Mouse (Mus musculus): ENCODE results near the gene Ebi3. TPM values are rescaled to one million over a fixed set of nuclear protein-coding genes. Genes with fewer than 3 reads are reported as not detected.
"Not testable (repeated sequence)": the region's sequence is repeated elsewhere in the genome, so short reads cannot be mapped to it uniquely, and the experiment has no call there.

Gene Ebi3
- polyA plus RNA-seq, 1 experiment from 2014 or later: 2.2 TPM

- ATAC-seq (ENCODE audit: low FRiP score, low TSS enrichment); H3K27me3 ChIP-seq (ENCODE audit: control insufficient read depth, insufficient read depth, low read length); H3K36me3 ChIP-seq (ENCODE audit: control insufficient read depth, insufficient read depth, low read length); H3K9me3 ChIP-seq (ENCODE audit: control insufficient read depth, low read length); H3K4me1 ChIP-seq (ENCODE audit: control insufficient read depth, insufficient read depth, low read length): not testable (repeated sequence)
- WGBS: 39% methylated on average over 10 of the region's 10 CpGs
- H3K9ac ChIP-seq (ENCODE audit: low read depth, low read length): peak overlapping the region; percentile 57; the same call in 1 of the 2 replicates
- peak overlapping the region; percentile 35 for H3K4me3 ChIP-seq (ENCODE audit: low read length)
- peak overlapping the region; percentile 83 for H3K27ac ChIP-seq (ENCODE audit: low read depth, low read length)
- peak overlapping the region; percentile 55 for H3K4me2 ChIP-seq (replicated peaks; ENCODE audit: low read depth, low read length)
These were observed 8.0 kb upstream of the Ebi3 start for GRCm38 (mm10) chr17:55944387-55944865.

- not testable (repeated sequence) for H3K27me3 ChIP-seq (ENCODE audit: control insufficient read depth, insufficient read depth, low read length); H3K4me1 ChIP-seq (ENCODE audit: control insufficient read depth, insufficient read depth, low read length); H3K9me3 ChIP-seq (ENCODE audit: control insufficient read depth, low read length); H3K36me3 ChIP-seq (ENCODE audit: control insufficient read depth, insufficient read depth, low read length)
- peak overlapping the region; percentile 57 for H3K9ac ChIP-seq (ENCODE audit: low read depth, low read length)
- ATAC-seq (ENCODE audit: low FRiP score, low TSS enrichment): peak; percentile 96
- peak overlapping the region; percentile 35 for H3K4me3 ChIP-seq (ENCODE audit: low read length)
- H3K27ac ChIP-seq (ENCODE audit: low read depth, low read length): peak overlapping the region; percentile 83
- under 1% methylated on average over 51 of the region's 56 CpGs for WGBS
- peak overlapping the region; percentile 55 for H3K4me2 ChIP-seq (replicated peaks; ENCODE audit: low read depth, low read length)
These were observed 7.4 kb upstream of the Ebi3 start for GRCm38 (mm10) chr17:55944866-55945682.

GRCm38 (mm10) chr17:55945696-55946095 is 6.7 kb upstream of the Ebi3 start:
- Histone ChIP-seq H3K9ac (ENCODE audit: low read depth, low read length) (peak overlapping the region; percentile 57), H3K36me3 (ENCODE audit: control insufficient read depth, insufficient read depth, low read length) (no peaks in the 10 kb centered on the region; the same call in 1 of the 2 replicates), H3K4me1 (ENCODE audit: control insufficient read depth, insufficient read depth, low read length) (no peaks in the 10 kb centered on the region), H3K4me2 (replicated peaks; ENCODE audit: low read depth, low read length) (peak overlapping the region; percentile 55), H3K27me3 (ENCODE audit: control insufficient read depth, insufficient read depth, low read length) (no peaks in the 10 kb centered on the region), H3K9me3 (ENCODE audit: control insufficient read depth, low read length) (no peaks in the 10 kb centered on the region), H3K27ac (ENCODE audit: low read depth, low read length) (no peak overlapping the region; the same call in 1 of the 2 replicates), H3K4me3 (ENCODE audit: low read length) (peak overlapping the region; percentile 35)
- no peak for ATAC-seq (ENCODE audit: low FRiP score, low TSS enrichment)
- WGBS: 23% methylated on average over 5 of the region's 5 CpGs

- H3K9me3 ChIP-seq (ENCODE audit: control insufficient read depth, low read length): no peaks in the 10 kb centered on the region
- no peak overlapping the region for H3K27ac ChIP-seq (ENCODE audit: low read depth, low read length)
- no peak overlapping the region for H3K4me2 ChIP-seq (replicated peaks; ENCODE audit: low read depth, low read length)
- no peak overlapping the region for H3K4me3 ChIP-seq (ENCODE audit: low read length)
- no peaks in the 10 kb centered on the region for H3K4me1 ChIP-seq (ENCODE audit: control insufficient read depth, insufficient read depth, low read length)
- no peaks in the 10 kb centered on the region for H3K27me3 ChIP-seq (ENCODE audit: control insufficient read depth, insufficient read depth, low read length)
- 86% methylated on average over 4 of the region's 4 CpGs for WGBS
- no peak for ATAC-seq (ENCODE audit: low FRiP score, low TSS enrichment)
- no peak overlapping the region for H3K9ac ChIP-seq (ENCODE audit: low read depth, low read length)
- no peaks in the 10 kb centered on the region for H3K36me3 ChIP-seq (ENCODE audit: control insufficient read depth, insufficient read depth, low read length)
These were observed 3.8 kb upstream of the Ebi3 start for GRCm38 (mm10) chr17:55948647-55949046.

- Histone ChIP-seq H3K36me3 (ENCODE audit: control insufficient read depth, insufficient read depth, low read length) (no peaks in the 10 kb centered on the region), H3K9ac (ENCODE audit: low read depth, low read length) (no peak within 1 kb of the TSS), H3K4me1 (ENCODE audit: control insufficient read depth, insufficient read depth, low read length) (no peaks in the 10 kb centered on the region), H3K27ac (ENCODE audit: low read depth, low read length) (no peak within 1 kb of the TSS), H3K9me3 (ENCODE audit: control insufficient read depth, low read length) (no peaks in the 10 kb centered on the region), H3K27me3 (ENCODE audit: control insufficient read depth, insufficient read depth, low read length) (no peaks in the 10 kb centered on the region), H3K4me3 (ENCODE audit: low read length) (no peak within 1 kb of the TSS), H3K4me2 (replicated peaks; ENCODE audit: low read depth, low read length) (no peak within 1 kb of the TSS)
- ATAC-seq (ENCODE audit: low FRiP score, low TSS enrichment): no peak
- 78% methylated on average over 2 of the region's 2 CpGs for WGBS
These were observed 3.0 kb upstream of the Ebi3 start, which contains the start of gene Zfp119b for GRCm38 (mm10) chr17:55949400-55949799. TSS of gene Zfp119b (minus strand) at chr17:55949500.

GRCm38 (mm10) chr17:55950601-55951000 is 1.8 kb upstream of the Ebi3 start:
- Histone ChIP-seq H3K9me3 (ENCODE audit: control insufficient read depth, low read length) (no peaks in the 10 kb centered on the region), H3K4me3 (ENCODE audit: low read length) (no peak overlapping the region), H3K4me1 (ENCODE audit: control insufficient read depth, insufficient read depth, low read length) (no peaks in the 10 kb centered on the region), H3K27ac (ENCODE audit: low read depth, low read length) (no peak overlapping the region), H3K9ac (ENCODE audit: low read depth, low read length) (no peak overlapping the region), H3K36me3 (ENCODE audit: control insufficient read depth, insufficient read depth, low read length) (no peaks in the 10 kb centered on the region), H3K27me3 (ENCODE audit: control insufficient read depth, insufficient read depth, low read length) (no peaks in the 10 kb centered on the region), H3K4me2 (replicated peaks; ENCODE audit: low read depth, low read length) (no peak overlapping the region)
- no peak for ATAC-seq (ENCODE audit: low FRiP score, low TSS enrichment)
- WGBS: 79% methylated on average over 9 of the region's 9 CpGs

- Histone ChIP-seq H3K9me3 (ENCODE audit: control insufficient read depth, low read length) (no peaks in the 10 kb centered on the region), H3K27me3 (ENCODE audit: control insufficient read depth, insufficient read depth, low read length) (no peaks in the 10 kb centered on the region), H3K4me2 (replicated peaks; ENCODE audit: low read depth, low read length) (no peak overlapping the region), H3K4me3 (ENCODE audit: low read length) (no peak overlapping the region), H3K27ac (ENCODE audit: low read depth, low read length) (no peak overlapping the region), H3K4me1 (ENCODE audit: control insufficient read depth, insufficient read depth, low read length) (no peaks in the 10 kb centered on the region), H3K36me3 (ENCODE audit: control insufficient read depth, insufficient read depth, low read length) (no peaks in the 10 kb centered on the region), H3K9ac (ENCODE audit: low read depth, low read length) (no peak overlapping the region)
- ATAC-seq (ENCODE audit: low FRiP score, low TSS enrichment): no peak
These were observed 399 bp upstream of the Ebi3 start for GRCm38 (mm10) chr17:55952041-55952440.

GRCm38 (mm10) chr17:55953751-55954150 is 1.3 kb downstream of the Ebi3 start:
- no peak overlapping the region for H3K27ac ChIP-seq (ENCODE audit: low read depth, low read length)

GRCm38 (mm10) chr17:55954229-55954628 is 1.8 kb downstream of the Ebi3 start:
- 39% methylated on average over 16 of the region's 16 CpGs for WGBS
- ATAC-seq (ENCODE audit: low FRiP score, low TSS enrichment): no peak
- no peak overlapping the region for H3K27ac ChIP-seq (ENCODE audit: low read depth, low read length)

More at GRCm38 (mm10) chr17:55953751-55954150, 1.3 kb downstream of the Ebi3 start:
- no peaks in the 10 kb centered on the region for H3K27me3 ChIP-seq (ENCODE audit: control insufficient read depth, insufficient read depth, low read length)
- H3K4me3 ChIP-seq (ENCODE audit: low read length): no peak overlapping the region
- H3K4me2 ChIP-seq (replicated peaks; ENCODE audit: low read depth, low read length): no peak overlapping the region
- no peak for ATAC-seq (ENCODE audit: low FRiP score, low TSS enrichment)
- 0 out of 2 replicates have a peak, but pooled peaks cover 4% of the 10 kb centered on the region for H3K4me1 ChIP-seq (ENCODE audit: control insufficient read depth, insufficient read depth, low read length)
- no peaks in the 10 kb centered on the region for H3K36me3 ChIP-seq (ENCODE audit: control insufficient read depth, insufficient read depth, low read length)
- no peaks in the 10 kb centered on the region for H3K9me3 ChIP-seq (ENCODE audit: control insufficient read depth, low read length)
- WGBS: 77% methylated on average over 6 of the region's 6 CpGs
- no peak overlapping the region for H3K9ac ChIP-seq (ENCODE audit: low read depth, low read length)

More at GRCm38 (mm10) chr17:55954229-55954628, 1.8 kb downstream of the Ebi3 start:
- Histone ChIP-seq H3K9me3 (ENCODE audit: control insufficient read depth, low read length) (no peaks in the 10 kb centered on the region), H3K4me3 (ENCODE audit: low read length) (no peak overlapping the region), H3K4me1 (ENCODE audit: control insufficient read depth, insufficient read depth, low read length) (0 out of 2 replicates have a peak, but pooled peaks cover 4% of the 10 kb centered on the region), H3K9ac (ENCODE audit: low read depth, low read length) (no peak overlapping the region), H3K4me2 (replicated peaks; ENCODE audit: low read depth, low read length) (no peak overlapping the region), H3K27me3 (ENCODE audit: control insufficient read depth, insufficient read depth, low read length) (no peaks in the 10 kb centered on the region), H3K36me3 (ENCODE audit: control insufficient read depth, insufficient read depth, low read length) (no peaks in the 10 kb centered on the region)
